Mouse (Mus musculus): ENCODE measurements around the gene Peli2. TPM values are rescaled to one million over a fixed set of nuclear protein-coding genes. Genes with fewer than 3 reads are reported as not detected.
A peak's percentile ranks its signal among the peaks of the same experiment; 100 is the strongest.

Gene Peli2
- polyA plus RNA-seq, 2 experiments, result 9.1 to 14.5 TPM

DNA sequence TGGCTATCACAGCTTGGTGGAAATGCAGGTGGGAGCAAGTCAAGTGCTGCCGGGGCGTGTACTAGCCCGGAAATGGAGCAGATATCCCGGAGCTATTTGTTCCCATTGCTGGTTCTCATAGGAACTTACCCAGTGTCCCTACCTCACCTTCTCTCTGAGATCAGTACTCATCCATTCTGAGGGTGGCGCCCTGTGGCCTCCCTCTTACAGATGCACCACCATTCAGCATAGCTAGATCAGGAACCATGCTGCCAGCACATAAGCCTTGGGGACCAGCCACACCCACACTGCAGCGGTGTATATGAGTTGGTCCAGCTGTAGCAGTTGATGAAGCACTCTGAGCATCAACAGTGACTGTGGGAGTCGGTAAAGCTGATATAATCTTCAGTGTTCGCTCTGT lies 52.3 kb downstream of the Peli2 start:
- Histone ChIP-seq H3K9ac (ENCODE audit: low read depth, low read length, severe bottlenecking) (no peak overlapping the region), H3K4me2 (replicated peaks; ENCODE audit: low read depth, low read length, severe bottlenecking) (no peak overlapping the region)
- 84% methylated on average over 8 of the region's 8 CpGs for WGBS

DNA sequence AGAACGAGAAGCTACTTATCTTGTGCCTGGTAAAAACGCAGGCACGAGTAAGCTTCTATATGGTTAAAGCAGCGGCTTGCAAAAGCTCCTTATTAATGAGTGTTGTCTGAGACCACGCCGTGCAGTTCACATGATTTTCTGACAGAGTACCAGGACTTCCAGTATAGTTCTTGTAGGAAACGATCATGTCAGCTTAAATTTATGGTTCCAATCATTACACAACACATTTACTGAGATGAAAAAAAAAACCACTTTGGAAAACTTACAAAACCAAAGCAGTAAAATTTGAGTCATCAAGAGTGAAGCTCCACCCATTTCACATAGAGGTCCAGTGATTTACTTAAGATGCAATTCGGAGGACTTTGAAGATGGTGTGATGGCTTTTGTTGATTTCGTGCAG lies 53.2 kb downstream of the Peli2 start:
- 29% methylated on average over 9 of the region's 9 CpGs for WGBS
- Histone ChIP-seq H3K27me3 (ENCODE audit: control insufficient read depth, insufficient read depth, low read length) (no peaks in the 10 kb centered on the region), H3K36me3 (ENCODE audit: control insufficient read depth, insufficient read depth, low read length) (peaks cover 5% of the 10 kb centered on the region), H3K27ac (replicated peaks; ENCODE audit: low read depth, low read length) (no peak overlapping the region), H3K9ac (ENCODE audit: low read depth, low read length, severe bottlenecking) (no peak overlapping the region), H3K4me1 (ENCODE audit: control insufficient read depth, insufficient read depth, low read length) (0 out of 2 replicates have a peak, but pooled peaks cover 4% of the 10 kb centered on the region), H3K4me2 (replicated peaks; ENCODE audit: low read depth, low read length, severe bottlenecking) (no peak overlapping the region), H3K9me3 (ENCODE audit: control insufficient read depth, low read length) (no peaks in the 10 kb centered on the region), H3K4me3 (replicated peaks; ENCODE audit: low read length) (no peak overlapping the region)
- no peak for TF ChIP-seq POLR2A (IDR thresholded peaks at IDR 0.05; ENCODE audit: borderline replicate concordance, extremely low read depth, insufficient read depth, insufficient read length)
- peak; percentile 51 for DNase-seq (ENCODE audit: low spot score)
- no peak for ATAC-seq (ENCODE audit: low FRiP score, low read depth)

More for the DNA sequence above, 52.3 kb downstream of the Peli2 start:
- ATAC-seq (ENCODE audit: low FRiP score, low read depth) (no peak), DNase-seq (ENCODE audit: low spot score) (no peak)
- H3K36me3 ChIP-seq (ENCODE audit: control insufficient read depth, insufficient read depth, low read length), result peaks cover 5% of the 10 kb centered on the region
- H3K4me1 ChIP-seq (ENCODE audit: control insufficient read depth, insufficient read depth, low read length), result peaks cover 5% of the 10 kb centered on the region; the same call in 1 of the 2 replicates
- no peak for TF ChIP-seq POLR2A (IDR thresholded peaks at IDR 0.05; ENCODE audit: borderline replicate concordance, extremely low read depth, insufficient read depth, insufficient read length)
- no peak overlapping the region for H3K27ac ChIP-seq (replicated peaks; ENCODE audit: low read depth, low read length)
- H3K27me3 ChIP-seq (ENCODE audit: control insufficient read depth, insufficient read depth, low read length), result no peaks in the 10 kb centered on the region
- no peaks in the 10 kb centered on the region for H3K9me3 ChIP-seq (ENCODE audit: control insufficient read depth, low read length)
- H3K4me3 ChIP-seq (replicated peaks; ENCODE audit: low read length), result no peak overlapping the region

DNA sequence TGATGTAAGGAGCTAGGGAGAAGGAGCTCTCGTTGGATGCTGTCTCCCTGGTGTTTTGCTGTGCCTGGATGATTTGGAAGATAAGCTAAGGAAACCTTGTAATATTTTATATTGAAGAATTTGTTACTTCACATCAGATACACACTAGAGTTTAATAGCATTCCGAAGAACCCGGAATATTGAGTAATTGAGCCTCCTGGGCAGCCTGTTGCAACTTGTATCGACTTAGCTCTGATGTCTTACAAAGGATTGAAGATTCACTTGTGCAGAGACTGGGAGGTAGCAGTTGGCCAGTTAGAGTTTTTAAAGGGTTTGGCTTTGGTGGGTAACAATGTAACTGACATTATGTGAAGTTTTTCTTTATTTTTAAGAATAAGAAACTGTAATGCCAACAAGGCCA lies 53.7 kb downstream of the Peli2 start:
- no peak for TF ChIP-seq POLR2A (IDR thresholded peaks at IDR 0.05; ENCODE audit: borderline replicate concordance, extremely low read depth, insufficient read depth, insufficient read length)
- DNase-seq (ENCODE audit: low spot score), result no peak
- Histone ChIP-seq H3K4me1 (ENCODE audit: control insufficient read depth, insufficient read depth, low read length) (0 out of 2 replicates have a peak, but pooled peaks cover 4% of the 10 kb centered on the region), H3K36me3 (ENCODE audit: control insufficient read depth, insufficient read depth, low read length) (peaks cover 5% of the 10 kb centered on the region), H3K27ac (replicated peaks; ENCODE audit: low read depth, low read length) (0 out of 2 replicates have a peak overlapping the region, but pooled peaks have one; percentile 26), H3K9ac (ENCODE audit: low read depth, low read length, severe bottlenecking) (no peak overlapping the region), H3K4me3 (replicated peaks; ENCODE audit: low read length) (no peak overlapping the region), H3K27me3 (ENCODE audit: control insufficient read depth, insufficient read depth, low read length) (no peaks in the 10 kb centered on the region), H3K9me3 (ENCODE audit: control insufficient read depth, low read length) (no peaks in the 10 kb centered on the region), H3K4me2 (replicated peaks; ENCODE audit: low read depth, low read length, severe bottlenecking) (no peak overlapping the region)
- ATAC-seq (ENCODE audit: low FRiP score, low read depth), result no peak
- WGBS, result 51% methylated on average over 4 of the region's 4 CpGs

DNA sequence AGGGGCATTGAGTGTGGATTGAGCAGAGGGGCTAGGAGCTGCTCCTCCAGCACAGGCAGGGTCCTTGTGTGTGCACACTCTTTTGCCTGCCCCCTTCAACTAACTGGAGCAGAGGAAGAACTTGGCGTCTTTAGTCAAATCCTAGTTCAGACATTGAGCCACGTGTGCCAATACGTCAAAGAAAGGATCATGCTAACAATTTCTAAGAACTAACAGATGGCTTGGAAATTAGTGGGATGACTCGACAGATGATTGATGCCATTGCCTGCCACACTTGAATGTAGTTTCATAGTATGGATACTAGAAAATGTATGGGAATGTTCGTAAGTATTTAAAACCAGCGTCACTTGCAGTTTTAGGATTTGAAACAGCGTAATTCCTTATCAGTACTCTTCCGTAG lies 54.5 kb downstream of the Peli2 start:
- DNase-seq (ENCODE audit: low spot score) (no peak), ATAC-seq (ENCODE audit: low FRiP score, low read depth) (no peak)
- Histone ChIP-seq H3K27me3 (ENCODE audit: control insufficient read depth, insufficient read depth, low read length) (no peaks in the 10 kb centered on the region), H3K36me3 (ENCODE audit: control insufficient read depth, insufficient read depth, low read length) (0 out of 2 replicates have a peak, but pooled peaks cover 3% of the 10 kb centered on the region), H3K4me1 (ENCODE audit: control insufficient read depth, insufficient read depth, low read length) (0 out of 2 replicates have a peak, but pooled peaks cover 4% of the 10 kb centered on the region), H3K4me3 (replicated peaks; ENCODE audit: low read length) (no peak overlapping the region), H3K27ac (replicated peaks; ENCODE audit: low read depth, low read length) (no peak overlapping the region), H3K9ac (ENCODE audit: low read depth, low read length, severe bottlenecking) (no peak overlapping the region), H3K9me3 (ENCODE audit: control insufficient read depth, low read length) (no peaks in the 10 kb centered on the region), H3K4me2 (replicated peaks; ENCODE audit: low read depth, low read length, severe bottlenecking) (no peak overlapping the region)
- no peak for TF ChIP-seq POLR2A (IDR thresholded peaks at IDR 0.05; ENCODE audit: borderline replicate concordance, extremely low read depth, insufficient read depth, insufficient read length)
- 74% methylated on average over 8 of the region's 8 CpGs for WGBS

DNA sequence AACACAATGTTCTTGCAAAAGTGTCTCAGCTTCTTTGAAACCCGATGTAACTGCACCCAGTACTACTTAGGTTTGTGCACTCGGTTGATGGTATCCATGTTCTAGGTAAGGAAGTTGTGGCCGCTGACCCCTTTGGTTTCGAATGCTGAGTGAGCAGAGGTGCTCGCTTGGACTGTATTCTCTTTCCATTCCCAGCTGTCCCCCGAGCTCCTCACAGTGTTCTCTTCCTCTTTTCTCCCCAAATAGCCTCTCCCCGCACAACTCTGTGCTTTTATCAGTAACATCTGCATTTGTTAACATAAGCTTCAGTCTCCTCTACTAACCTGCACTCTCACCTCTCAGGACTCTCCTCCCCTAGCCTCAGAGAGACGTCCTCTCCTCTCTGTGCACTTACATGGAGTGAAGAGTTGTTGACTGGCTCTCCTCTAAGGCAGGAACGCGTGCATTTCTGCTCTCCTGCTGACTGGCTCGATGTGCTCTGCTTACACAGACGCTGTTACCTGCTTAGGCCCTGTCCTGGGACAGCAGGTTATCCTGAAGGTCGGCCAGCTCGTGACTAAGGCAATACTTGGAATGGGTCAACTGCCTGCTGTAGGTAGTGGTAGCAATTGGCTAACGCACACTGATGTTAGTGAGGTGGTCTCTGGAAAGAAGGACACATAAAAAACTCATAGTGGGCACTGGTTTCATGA lies 57.8 kb downstream of the Peli2 start:
- 76% methylated on average over 15 of the region's 15 CpGs for WGBS
- DNase-seq (ENCODE audit: low spot score), result no peak
- peaks cover 15% of the 10 kb centered on the region for H3K9me3 ChIP-seq (ENCODE audit: control insufficient read depth, low read length)

More for the DNA sequence above, 57.8 kb downstream of the Peli2 start:
- no peak overlapping the region for H3K27ac ChIP-seq (replicated peaks; ENCODE audit: low read depth, low read length)
- H3K4me3 ChIP-seq (replicated peaks; ENCODE audit: low read length), result no peak overlapping the region
- no peak overlapping the region for H3K4me2 ChIP-seq (replicated peaks; ENCODE audit: low read depth, low read length, severe bottlenecking)
- ATAC-seq (ENCODE audit: low FRiP score, low read depth), result no peak
- H3K4me1 ChIP-seq (ENCODE audit: control insufficient read depth, insufficient read depth, low read length), result no peaks in the 10 kb centered on the region
- H3K9ac ChIP-seq (ENCODE audit: low read depth, low read length, severe bottlenecking), result no peak overlapping the region
- no peak for TF ChIP-seq POLR2A (IDR thresholded peaks at IDR 0.05; ENCODE audit: borderline replicate concordance, extremely low read depth, insufficient read depth, insufficient read length)
- peaks cover 3% of the 10 kb centered on the region; the same call in 1 of the 2 replicates for H3K36me3 ChIP-seq (ENCODE audit: control insufficient read depth, insufficient read depth, low read length)
- no peaks in the 10 kb centered on the region for H3K27me3 ChIP-seq (ENCODE audit: control insufficient read depth, insufficient read depth, low read length)

All from limb, embryonic 14.5 days (tissue).